Mouse (Mus musculus) limb, embryonic 13.5 days (tissue): ENCODE measurements at regions not wholly inside any gene's neighbourhood (a gene's known extent, or its start where the extent isn't known, plus 50 kb on each side); places are given as distances from the start of the nearest gene placed in this dataset.

Source experiments
- ATAC-seq: fragments of 200-750 bp; cut with Nextera tagmentation; 2 replicates; pipeline ENCODE4 v1.8.0; 2017; ENCODE audit warnings: low read depth, moderate number of reproducible peaks, moderate TSS enrichment; ENCODE audit not compliant: low FRiP score
- H3K27ac ChIP-seq: fragments of 300-500 bp; sonication (generic); 2 replicates; pipeline ENCODE4 v1.5.1; 2015; ENCODE audit warnings: inconsistent platforms, mild to moderate bottlenecking, moderate library complexity
- H3K27me3 ChIP-seq: fragments of 300-500 bp; sonication (generic); 2 replicates; pipeline ENCODE4 v1.6.1; 2015; ENCODE audit warnings: mild to moderate bottlenecking, inconsistent platforms
- H3K36me3 ChIP-seq: fragments of 300-500 bp; sonication (generic); 2 replicates; pipeline ENCODE4 v1.6.1; 2015; ENCODE audit warnings: inconsistent platforms, mild to moderate bottlenecking, moderate library complexity
- H3K4me1 ChIP-seq: fragments of 300-500 bp; sonication (generic); 2 replicates; pipeline ENCODE4 v1.6.1; 2015; ENCODE audit warnings: inconsistent platforms
- H3K4me2 ChIP-seq: fragments of 300-500 bp; sonication (generic); replicated peaks from 2 replicates; pipeline ENCODE4 v1.6.1; 2015; ENCODE audit warnings: inconsistent platforms, mild to moderate bottlenecking, moderate library complexity
- H3K4me3 ChIP-seq: fragments of 300-500 bp; sonication (generic); 2 replicates; pipeline ENCODE4 v1.5.1; 2015; ENCODE audit warnings: moderate library complexity, mild to moderate bottlenecking, inconsistent platforms
- H3K9ac ChIP-seq: fragments of 300-500 bp; sonication (generic); 2 replicates; pipeline ENCODE4 v1.6.1; 2015; ENCODE audit warnings: mild to moderate bottlenecking, inconsistent platforms
- H3K9me3 ChIP-seq: fragments of 300-500 bp; sonication (generic); 2 replicates; pipeline ENCODE4 v1.6.1; 2016; ENCODE audit warnings: inconsistent platforms
- WGBS: fragments of 180-500 bp; shearing (Covaris S2); methylation state at CpG from one replicate; pipeline ENCODE4 v1.1.7; 2015; 5-methylcytosine and 5-hydroxymethylcytosine counted together

DNA sequence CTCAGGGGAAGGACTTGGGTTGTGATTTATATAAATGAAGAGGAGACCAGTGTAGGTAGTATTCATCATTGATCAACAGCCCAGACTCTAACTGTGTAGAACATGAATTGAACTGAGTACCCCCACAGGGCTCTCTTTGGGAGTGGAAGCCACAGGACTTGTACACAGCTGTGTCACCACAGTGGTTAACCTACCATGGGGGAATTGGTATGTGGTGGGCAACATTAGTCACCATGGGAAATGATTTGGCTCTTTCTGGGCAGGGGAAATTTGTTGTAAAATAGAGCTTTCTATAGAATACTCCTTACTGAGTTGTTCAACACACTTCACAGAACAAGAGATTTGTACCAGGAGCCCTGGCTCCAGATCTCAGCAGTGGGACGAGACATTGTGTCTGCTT lies 87.3 kb upstream of the Prdm1 start:
- no peaks in the 10 kb centered on the region for H3K27me3 ChIP-seq
- H3K9ac ChIP-seq: no peak overlapping the region
- 76% methylated on average over 1 of the region's 1 CpGs for WGBS
- no peak overlapping the region for H3K4me2 ChIP-seq
- H3K9me3 ChIP-seq: no peaks in the 10 kb centered on the region
- ATAC-seq: no peak
- no peaks in the 10 kb centered on the region for H3K4me1 ChIP-seq
- H3K27ac ChIP-seq: no peak overlapping the region
- no peaks in the 10 kb centered on the region for H3K36me3 ChIP-seq
- H3K4me3 ChIP-seq: no peak overlapping the region

GRCm38 (mm10) chr10:44612571-44612970 lies 84.3 kb upstream of the Prdm1 start:
- no peak overlapping the region for H3K9ac ChIP-seq
- H3K4me2 ChIP-seq: no peak overlapping the region
- WGBS: 92% methylated on average over 7 of the region's 7 CpGs
- no peaks in the 10 kb centered on the region for H3K36me3 ChIP-seq
- no peaks in the 10 kb centered on the region for H3K27me3 ChIP-seq
- no peak overlapping the region for H3K27ac ChIP-seq
- peaks cover 4% of the 10 kb centered on the region; the same call in 1 of the 2 replicates for H3K4me1 ChIP-seq
- no peak overlapping the region for H3K4me3 ChIP-seq
- no peaks in the 10 kb centered on the region for H3K9me3 ChIP-seq
- no peak for ATAC-seq

- H3K9me3 ChIP-seq: no peaks in the 10 kb centered on the region
- no peak overlapping the region for H3K9ac ChIP-seq
- 76% methylated on average over 5 of the region's 5 CpGs for WGBS
- ATAC-seq: no peak
- H3K27ac ChIP-seq: no peak overlapping the region
- no peaks in the 10 kb centered on the region for H3K27me3 ChIP-seq
- H3K4me3 ChIP-seq: no peak overlapping the region
- no peaks in the 10 kb centered on the region for H3K36me3 ChIP-seq
- peaks cover 9% of the 10 kb centered on the region; the same call in 1 of the 2 replicates for H3K4me1 ChIP-seq
- H3K4me2 ChIP-seq: no peak overlapping the region
Observed at GRCm38 (mm10) chr10:44611399-44611798, 83.1 kb upstream of the Prdm1 start.

DNA sequence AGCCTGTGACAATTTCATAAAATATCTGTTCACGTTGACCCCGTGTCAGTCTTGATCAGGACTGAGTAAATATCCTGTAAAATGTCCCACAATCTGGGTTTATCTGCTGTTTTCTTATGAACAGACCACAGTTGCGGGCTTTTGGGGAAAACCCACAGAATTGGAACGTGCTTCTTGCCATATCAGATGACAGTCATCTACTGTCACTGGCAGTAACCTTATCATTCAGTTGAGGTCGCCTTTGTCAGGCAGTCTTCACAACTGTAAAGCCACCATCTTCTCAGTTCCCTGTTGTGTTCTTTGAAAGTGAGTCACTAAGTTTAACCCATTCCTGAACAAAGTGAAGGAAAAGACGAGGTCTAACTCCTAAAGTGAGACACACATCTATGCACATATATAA lies 80.9 kb upstream of the Prdm1 start:
- no peak overlapping the region for H3K4me3 ChIP-seq
- H3K27me3 ChIP-seq: no peaks in the 10 kb centered on the region
- no peaks in the 10 kb centered on the region for H3K36me3 ChIP-seq
- no peak overlapping the region for H3K9ac ChIP-seq
- peaks cover 9% of the 10 kb centered on the region; the same call in 1 of the 2 replicates for H3K4me1 ChIP-seq
- H3K27ac ChIP-seq: no peak overlapping the region
- WGBS: 79% methylated on average over 6 of the region's 6 CpGs
- H3K9me3 ChIP-seq: no peaks in the 10 kb centered on the region
- no peak overlapping the region for H3K4me2 ChIP-seq
- ATAC-seq: no peak

DNA sequence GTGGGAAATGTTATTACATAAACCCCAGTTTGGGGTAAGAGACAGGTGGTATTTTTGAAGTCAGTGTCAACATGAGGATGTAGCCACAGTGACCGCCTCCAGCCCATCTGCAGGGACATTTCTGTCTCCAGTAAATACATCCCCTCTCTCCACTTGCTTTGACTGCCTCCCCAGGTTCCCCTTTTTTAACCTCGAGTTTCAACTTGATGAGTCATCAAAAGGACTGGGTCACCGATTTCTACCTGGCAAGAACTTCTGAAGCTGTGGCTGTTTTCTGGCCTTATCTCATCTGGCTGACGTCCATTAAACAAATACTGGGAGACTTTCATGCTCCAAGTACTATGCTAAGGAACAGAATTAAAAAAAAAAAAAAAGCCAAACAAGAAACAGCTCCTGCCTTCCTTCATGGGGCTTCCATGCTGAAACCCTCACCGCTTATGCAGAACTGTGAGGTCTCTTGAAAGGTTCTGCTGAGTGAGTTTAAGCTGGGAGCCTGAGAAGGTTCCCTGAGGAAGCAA lies 79.1 kb upstream of the Prdm1 start:
- Histone ChIP-seq H3K9me3 (no peaks in the 10 kb centered on the region), H3K4me1 (peaks cover 9% of the 10 kb centered on the region; the same call in 1 of the 2 replicates), H3K4me2 (no peak overlapping the region), H3K9ac (no peak overlapping the region), H3K36me3 (no peaks in the 10 kb centered on the region), H3K4me3 (no peak overlapping the region), H3K27ac (no peak overlapping the region), H3K27me3 (peaks cover 6% of the 10 kb centered on the region; the same call in 1 of the 2 replicates)
- no peak; the same call in 1 of the 2 replicates for ATAC-seq
- 52% methylated on average over 5 of the region's 5 CpGs for WGBS

DNA sequence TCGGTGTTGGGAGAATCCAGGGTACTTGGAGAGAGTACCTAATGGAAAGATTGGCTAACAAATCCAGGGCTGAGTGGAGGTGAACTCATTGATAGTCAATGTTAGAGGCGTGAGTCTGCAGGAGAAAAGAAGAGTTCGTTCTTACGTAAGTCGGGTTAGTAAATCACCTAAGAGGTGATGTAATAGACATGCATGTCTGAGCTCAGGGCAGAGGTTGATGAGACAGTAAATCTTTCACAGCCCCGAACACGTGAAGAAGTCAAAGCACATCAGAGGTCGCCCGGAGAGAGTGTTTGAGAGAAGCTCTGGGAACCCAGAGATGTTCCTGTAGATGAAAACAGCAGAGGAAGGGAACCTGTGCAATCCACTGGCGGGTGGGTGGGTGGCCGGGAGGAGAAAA lies 76.2 kb upstream of the Prdm1 start:
- Histone ChIP-seq H3K4me2 (no peak overlapping the region), H3K27ac (no peak overlapping the region), H3K9me3 (no peaks in the 10 kb centered on the region), H3K36me3 (no peaks in the 10 kb centered on the region), H3K27me3 (peaks cover 6% of the 10 kb centered on the region; the same call in 1 of the 2 replicates), H3K4me3 (no peak overlapping the region), H3K9ac (no peak overlapping the region), H3K4me1 (peaks cover 22% of the 10 kb centered on the region)
- ATAC-seq: no peak
- WGBS: 73% methylated on average over 11 of the region's 11 CpGs

- no peak for ATAC-seq
- Histone ChIP-seq H3K9ac (no peak overlapping the region), H3K4me2 (no peak overlapping the region), H3K4me3 (no peak overlapping the region), H3K27me3 (peaks cover 10% of the 10 kb centered on the region; the same call in 1 of the 2 replicates), H3K27ac (no peak overlapping the region), H3K4me1 (peaks cover 31% of the 10 kb centered on the region), H3K9me3 (no peaks in the 10 kb centered on the region), H3K36me3 (no peaks in the 10 kb centered on the region)
- WGBS: 78% methylated on average over 5 of the region's 5 CpGs
Observed at GRCm38 (mm10) chr10:44603461-44603860, 75.2 kb upstream of the Prdm1 start.

DNA sequence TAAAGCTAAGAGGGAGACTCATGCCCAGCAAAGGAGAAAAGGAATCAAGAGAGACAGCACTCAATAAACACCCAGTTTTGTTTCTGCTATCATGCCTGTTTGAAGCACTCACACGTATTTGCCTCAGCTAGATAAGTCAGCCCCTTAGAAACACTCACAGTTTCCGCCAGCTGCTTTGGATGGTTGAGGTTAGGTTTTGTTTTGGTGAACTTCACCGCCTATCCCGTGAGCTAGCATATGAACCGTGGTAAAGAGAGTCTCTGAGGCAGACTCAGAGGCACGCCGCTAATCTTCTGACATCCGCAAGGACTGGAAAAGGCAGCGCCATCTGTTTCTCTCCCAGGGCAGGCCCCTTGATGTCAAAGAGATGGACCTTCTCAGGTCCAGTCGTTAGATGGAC lies 73.2 kb upstream of the Prdm1 start:
- peaks cover 10% of the 10 kb centered on the region; the same call in 1 of the 2 replicates for H3K27me3 ChIP-seq
- no peak overlapping the region for H3K9ac ChIP-seq
- no peak overlapping the region for H3K4me3 ChIP-seq
- H3K36me3 ChIP-seq: no peaks in the 10 kb centered on the region
- H3K4me2 ChIP-seq: no peak overlapping the region
- no peak for ATAC-seq
- no peaks in the 10 kb centered on the region for H3K9me3 ChIP-seq
- 51% methylated on average over 10 of the region's 10 CpGs for WGBS
- H3K27ac ChIP-seq: no peak overlapping the region
- H3K4me1 ChIP-seq: peaks cover 23% of the 10 kb centered on the region

- Histone ChIP-seq H3K27ac (no peak overlapping the region), H3K27me3 (peaks cover 10% of the 10 kb centered on the region; the same call in 1 of the 2 replicates), H3K4me3 (no peak overlapping the region), H3K36me3 (no peaks in the 10 kb centered on the region), H3K4me1 (peaks cover 23% of the 10 kb centered on the region), H3K9me3 (no peaks in the 10 kb centered on the region), H3K9ac (no peak overlapping the region), H3K4me2 (peak overlapping the region; percentile 38)
- WGBS: 10% methylated on average over 4 of the region's 4 CpGs
- peak; percentile 54; the same call in 1 of the 2 replicates for ATAC-seq
Observed at GRCm38 (mm10) chr10:44599964-44600334, 71.6 kb upstream of the Prdm1 start.

- Histone ChIP-seq H3K27me3 (peaks cover 10% of the 10 kb centered on the region; the same call in 1 of the 2 replicates), H3K4me3 (no peak overlapping the region), H3K9ac (no peak overlapping the region), H3K36me3 (no peaks in the 10 kb centered on the region), H3K4me1 (peaks cover 23% of the 10 kb centered on the region), H3K9me3 (no peaks in the 10 kb centered on the region), H3K27ac (no peak overlapping the region), H3K4me2 (peak overlapping the region; percentile 38)
- ATAC-seq: no peak
- WGBS: 25% methylated on average over 10 of the region's 10 CpGs
Observed at GRCm38 (mm10) chr10:44599331-44599963, 71.1 kb upstream of the Prdm1 start.

- Histone ChIP-seq H3K9ac (no peak overlapping the region), H3K27me3 (peaks cover 10% of the 10 kb centered on the region; the same call in 1 of the 2 replicates), H3K9me3 (no peaks in the 10 kb centered on the region), H3K4me2 (0 out of 2 replicates have a peak overlapping the region, but pooled peaks have one; percentile 3), H3K4me3 (no peak overlapping the region), H3K36me3 (no peaks in the 10 kb centered on the region), H3K4me1 (peaks cover 23% of the 10 kb centered on the region), H3K27ac (no peak overlapping the region)
- no peak for ATAC-seq
- WGBS: 72% methylated on average over 3 of the region's 3 CpGs
Observed at GRCm38 (mm10) chr10:44598615-44599014, 70.3 kb upstream of the Prdm1 start.

DNA sequence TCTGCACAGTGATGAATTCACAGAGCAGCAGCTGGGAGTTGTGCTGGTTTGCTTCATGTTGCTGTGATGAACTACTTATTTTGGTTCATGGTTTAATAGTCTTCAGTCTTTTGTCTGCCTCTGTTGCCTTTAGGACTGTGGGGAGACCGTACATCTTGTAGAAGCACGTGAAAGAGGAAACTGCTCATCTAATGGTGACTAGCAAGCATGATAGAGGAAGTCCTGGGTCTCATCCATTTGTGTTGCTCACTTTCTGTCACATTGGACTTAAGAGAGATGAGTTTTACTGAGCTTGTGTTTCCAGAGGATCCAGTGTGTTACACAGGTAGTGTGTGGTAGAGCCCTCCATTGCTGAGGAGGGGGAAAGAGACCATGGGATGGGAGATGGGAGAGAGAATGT lies 67.6 kb upstream of the Prdm1 start:
- Histone ChIP-seq H3K27ac (no peak overlapping the region), H3K9me3 (no peaks in the 10 kb centered on the region), H3K4me3 (no peak overlapping the region), H3K4me1 (peaks cover 18% of the 10 kb centered on the region; the same call in 1 of the 2 replicates), H3K36me3 (no peaks in the 10 kb centered on the region), H3K27me3 (0 out of 2 replicates have a peak, but pooled peaks cover 4% of the 10 kb centered on the region), H3K4me2 (no peak overlapping the region), H3K9ac (no peak overlapping the region)
- WGBS: 82% methylated on average over 2 of the region's 2 CpGs
- ATAC-seq: no peak

GRCm38 (mm10) chr10:44589842-44590241 lies 61.5 kb upstream of the Prdm1 start:
- Histone ChIP-seq H3K9ac (no peak overlapping the region), H3K9me3 (no peaks in the 10 kb centered on the region), H3K36me3 (no peaks in the 10 kb centered on the region), H3K27me3 (no peaks in the 10 kb centered on the region), H3K27ac (no peak overlapping the region), H3K4me2 (no peak overlapping the region), H3K4me1 (no peaks in the 10 kb centered on the region), H3K4me3 (no peak overlapping the region)
- ATAC-seq: no peak
- WGBS: 86% methylated on average over 6 of the region's 6 CpGs
